Mouse (Mus musculus): Measurements from ENCODE around the gene Nr6a1.

DNA sequence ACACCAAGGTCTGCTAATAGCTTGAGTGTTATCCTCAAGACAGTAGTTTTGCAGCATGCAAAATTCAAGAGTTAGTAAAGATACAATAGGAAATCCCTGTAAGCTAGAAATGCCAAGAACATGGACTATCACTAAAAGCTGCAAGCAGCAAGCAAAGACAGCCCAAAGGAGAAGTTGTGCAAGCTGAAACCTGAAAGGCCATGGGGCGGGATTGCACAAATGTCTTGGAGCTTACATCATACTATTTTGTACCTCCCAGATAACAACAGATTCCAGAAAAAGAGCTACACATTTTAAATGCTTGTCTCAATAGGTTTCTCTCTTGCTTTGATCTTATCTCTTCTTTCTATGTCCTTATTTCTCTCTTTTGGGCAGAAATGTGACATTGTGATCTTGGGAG is 60.8 kb downstream of the Nr6a1 start:
- TF ChIP-seq CTCF (IDR thresholded peaks at IDR 0.05; ENCODE audit: control insufficient read depth, insufficient read depth, low read length), result no peak
- no peak for TF ChIP-seq POLR2A (IDR thresholded peaks at IDR 0.05; ENCODE audit: borderline replicate concordance, control insufficient read depth, low read depth, low read length)
